Mouse (Mus musculus) heart, adult 18-20 months (tissue): Measurements from ENCODE around the gene Gm17490. TPM values are rescaled to one million over a fixed set of nuclear protein-coding genes. Genes with fewer than 3 reads are reported as not detected.
"Not testable (repeated sequence)": the region's sequence is repeated elsewhere in the genome, so short reads cannot be mapped to it uniquely, and the experiment has no call there.

Source experiments
- DNase-seq, 2 experiments: peaks; one replicate each; pipeline ENCODE4 v3.0.0; 2021 to 2022; ENCODE audit warnings: mixed read lengths in 1 of 2
- total RNA-seq, 2 experiments: library from RNA; stranded (reverse); gene quantifications; 2 replicates each; pipeline ENCODE4 v1.2.3; 2021

The Gm17490 gene
- total RNA-seq, 2 experiments from 2014 or later: not detected

DNA sequence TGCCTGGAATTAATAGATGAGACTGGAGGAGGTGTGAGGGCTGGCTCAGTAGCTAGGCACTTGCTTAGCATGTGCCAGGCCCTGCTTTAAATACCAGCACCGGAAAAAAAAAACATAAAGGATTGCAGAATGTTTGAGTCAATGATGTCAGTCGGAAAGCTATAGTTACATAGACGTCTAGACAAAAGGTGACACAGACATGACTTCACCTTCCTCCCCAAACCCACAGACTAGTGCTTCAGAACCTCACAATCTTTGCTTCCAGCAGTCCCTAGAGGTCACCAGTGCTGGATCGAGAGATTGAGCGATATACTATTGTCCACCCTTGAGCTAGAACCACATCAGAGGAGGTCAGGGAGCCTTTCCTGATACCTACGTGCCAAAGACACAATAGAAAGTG, 9.0 kb upstream of the Gm17490 start:
- DNase-seq: no peak

DNA sequence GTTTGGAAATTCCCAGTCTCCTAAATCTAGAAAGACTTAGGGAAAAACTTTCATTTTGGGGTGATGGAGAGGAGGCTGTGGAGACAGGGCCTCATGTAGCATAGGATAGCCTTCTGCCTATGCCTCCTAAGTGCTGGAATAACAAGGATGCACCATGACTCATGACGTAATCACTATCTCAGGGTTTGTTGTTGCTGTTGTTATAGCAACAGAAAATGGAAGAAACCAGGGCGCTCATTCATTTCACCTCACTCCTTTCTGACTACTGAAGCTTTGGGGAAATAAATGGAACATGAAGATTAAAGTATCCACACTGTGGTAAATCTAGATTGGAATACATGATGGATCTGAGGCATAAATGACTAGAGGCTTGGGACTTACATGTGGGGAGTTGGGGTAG, 2.3 kb downstream of the Gm17490 start:
- DNase-seq: no peak

DNA sequence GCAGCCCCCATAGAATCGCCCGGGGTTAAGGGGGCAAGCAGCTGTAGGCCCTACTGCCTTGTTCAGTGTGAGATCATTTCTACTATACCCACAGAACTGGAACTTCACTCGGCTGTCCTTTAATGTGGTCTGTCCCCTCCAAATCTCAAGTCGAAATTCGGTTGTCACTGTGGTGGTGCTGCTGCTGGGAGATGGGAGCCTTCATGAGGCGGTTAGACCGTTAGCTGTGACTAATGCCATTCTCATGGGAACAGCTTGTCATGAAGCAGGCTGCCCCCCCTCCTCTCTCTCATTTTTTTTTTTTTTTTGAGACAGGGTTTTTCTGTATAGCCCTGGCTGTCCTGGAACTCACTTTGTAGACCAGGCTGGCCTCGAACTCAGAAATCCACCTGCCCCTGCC, 2.9 kb downstream of the Gm17490 start:
- no peak for DNase-seq

DNA sequence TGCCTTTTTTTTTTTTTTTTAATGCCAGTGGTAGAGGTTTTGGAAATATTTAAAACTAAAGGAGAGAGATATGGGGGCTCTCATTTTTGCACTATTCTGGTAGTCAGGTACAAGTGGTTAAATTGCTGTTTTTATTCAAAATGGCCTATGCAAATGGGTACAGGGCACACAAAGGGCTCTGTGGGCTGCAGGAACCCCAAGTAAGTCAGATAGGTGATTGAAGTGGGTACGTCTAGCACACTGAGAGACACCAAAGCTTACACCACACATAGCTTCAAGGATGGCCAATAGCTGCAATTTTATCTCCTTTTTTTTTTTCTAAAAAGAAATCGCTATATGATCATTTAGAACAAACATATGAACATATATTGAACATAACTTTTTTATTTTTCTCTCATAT, 6.5 kb downstream of the Gm17490 start:
- DNase-seq: no peak

DNA sequence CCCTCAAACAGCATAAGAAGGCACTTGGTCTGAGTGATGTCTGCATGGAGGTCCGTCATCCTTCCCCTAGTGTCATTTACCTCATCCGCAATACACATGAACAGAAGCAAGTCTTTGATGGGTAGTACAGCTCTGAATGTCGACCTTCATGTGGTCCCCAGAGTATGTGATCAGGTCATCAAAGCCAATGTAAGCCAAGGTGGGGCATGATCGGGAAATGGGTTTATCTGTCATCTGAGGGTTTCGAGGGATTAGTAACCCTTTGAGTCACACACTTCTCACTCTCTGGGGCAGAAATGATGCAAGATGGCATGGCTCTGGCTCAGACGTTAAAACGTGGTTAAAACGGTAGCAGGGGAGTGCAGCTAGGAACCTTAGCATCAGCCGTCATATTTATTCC, 9.2 kb downstream of the Gm17490 start:
- DNase-seq: no peak

DNA sequence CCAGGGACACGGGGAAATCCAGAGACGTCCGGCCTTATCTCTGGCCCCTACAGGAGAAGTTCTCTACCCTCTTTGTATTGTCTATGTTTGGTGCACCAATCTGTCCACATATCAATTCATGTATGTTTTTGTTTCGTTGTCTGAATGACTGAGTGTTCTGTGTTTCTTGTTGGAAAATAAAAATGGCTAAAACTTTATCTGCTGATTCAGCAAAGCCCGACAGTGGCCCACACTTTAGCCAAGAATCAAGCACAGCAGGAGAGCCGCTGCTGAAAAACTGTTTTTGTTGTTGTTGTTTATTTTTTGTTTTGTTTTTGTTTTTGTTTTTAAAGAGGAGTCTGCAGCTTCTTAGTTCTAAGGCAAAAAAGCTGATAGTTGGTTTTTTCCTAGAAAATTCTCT, 13.1 kb downstream of the Gm17490 start:
- DNase-seq: not testable (repeated sequence)

DNA sequence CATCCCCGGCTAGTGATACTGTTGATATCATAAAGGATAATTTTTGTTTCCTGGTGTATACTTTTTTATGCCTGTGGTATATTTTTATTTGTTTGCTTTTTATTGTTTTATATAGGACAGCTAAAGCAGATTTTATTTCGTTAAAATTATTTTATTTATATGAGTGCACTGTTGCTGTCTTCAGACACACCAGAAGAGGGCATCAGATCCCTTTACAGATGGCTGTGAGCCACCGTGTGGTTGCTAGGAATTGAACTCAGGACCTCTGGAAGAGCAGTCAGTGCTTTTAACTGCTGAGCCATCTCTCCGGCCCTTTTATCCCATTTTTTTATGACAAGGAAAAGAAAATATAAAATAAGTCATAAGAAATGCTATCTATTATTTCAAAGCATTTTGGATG, 19.3 kb downstream of the Gm17490 start:
- not testable (repeated sequence) for DNase-seq

DNA sequence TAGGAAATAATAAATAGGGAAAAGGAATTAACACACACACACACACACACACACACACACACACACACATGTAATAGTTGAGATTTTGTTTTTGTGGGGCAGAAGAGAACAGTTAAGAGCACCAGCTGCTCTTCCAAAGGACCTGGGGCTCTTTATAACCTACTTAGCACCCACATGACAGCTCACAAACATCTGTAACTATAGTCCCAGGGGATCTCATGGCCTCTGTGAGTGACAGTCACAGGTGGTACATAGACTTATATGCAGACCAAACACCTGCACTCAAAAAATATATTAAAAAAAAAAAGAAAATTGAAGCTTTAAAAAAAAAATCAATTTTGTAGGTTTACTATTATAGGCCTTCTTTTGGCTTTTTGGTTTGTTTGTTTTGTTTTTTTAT, 21.2 kb downstream of the Gm17490 start:
- DNase-seq: no peak

DNA sequence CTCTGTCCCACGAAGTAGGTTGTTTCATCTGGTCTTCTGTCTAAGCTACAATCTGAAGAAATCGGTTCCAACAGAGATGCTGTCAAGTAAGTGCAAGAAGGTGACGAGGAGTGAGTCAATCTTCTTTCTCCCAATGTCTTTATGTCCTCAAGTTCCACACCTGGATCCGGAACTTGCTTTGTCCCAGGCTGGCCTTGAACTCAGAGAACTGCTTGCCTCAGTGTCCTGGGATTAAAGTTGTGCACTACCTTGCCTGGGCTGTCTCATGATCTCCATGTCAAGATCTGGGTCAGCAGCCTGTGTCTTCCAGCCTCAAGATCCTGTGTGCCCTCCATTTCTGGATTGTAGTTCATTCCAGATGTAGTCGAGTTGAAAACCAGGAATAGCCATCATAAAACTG, 22.0 kb downstream of the Gm17490 start, which contains the start of gene Rbm17:
TSS of gene Rbm17 (minus strand) at position 101 of the 400 bp plus-strand sequence.
- no peak for DNase-seq

DNA sequence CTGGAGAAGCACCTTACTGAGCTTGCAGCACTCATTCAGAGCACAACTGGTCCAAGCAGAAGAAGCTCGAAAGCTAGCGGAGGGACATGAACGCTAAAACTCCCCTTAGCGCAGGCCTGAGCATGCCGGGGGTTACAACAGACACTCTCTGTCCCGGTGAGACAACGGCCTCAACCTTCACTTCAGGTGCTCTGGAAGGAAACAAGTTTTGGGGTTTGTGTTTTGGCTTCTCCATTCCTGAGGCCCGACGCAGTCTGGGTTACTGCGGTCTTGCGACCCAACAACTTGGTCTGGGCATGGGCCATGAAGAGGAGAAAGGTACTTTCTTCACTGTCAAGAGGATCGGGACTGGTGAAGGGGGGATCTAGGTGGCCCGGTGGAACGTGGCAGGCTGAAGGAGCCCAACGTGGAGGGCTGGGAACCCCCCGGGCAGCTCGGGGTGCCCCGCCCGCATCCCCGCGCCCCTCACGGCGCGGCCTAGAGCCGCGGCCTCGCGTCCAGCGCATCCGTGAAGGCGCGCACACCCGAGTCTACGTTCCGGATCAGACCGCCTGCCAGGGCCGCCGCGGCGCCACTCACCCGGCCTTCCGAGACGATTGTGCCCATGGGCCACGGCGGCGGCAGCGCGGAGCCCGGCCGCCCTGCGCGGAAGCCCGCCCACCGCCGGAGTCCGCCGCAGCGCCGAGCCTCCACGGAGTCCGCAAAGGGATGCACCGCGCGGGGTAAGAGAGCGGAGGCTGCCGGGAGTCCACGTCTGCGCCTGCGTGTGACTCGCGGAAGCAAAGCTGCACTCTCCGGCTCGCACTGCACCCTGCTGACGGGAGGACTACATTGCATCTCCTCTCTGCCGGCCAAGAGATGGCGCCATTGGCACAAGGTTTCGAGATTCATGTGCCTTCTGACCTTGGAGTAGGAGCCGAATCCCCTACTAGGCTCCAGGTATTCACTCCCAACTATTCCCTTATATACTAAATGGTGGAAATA, 23.3 kb downstream of the Gm17490 start:
- peak; percentile 95 to 99 for DNase-seq

DNA sequence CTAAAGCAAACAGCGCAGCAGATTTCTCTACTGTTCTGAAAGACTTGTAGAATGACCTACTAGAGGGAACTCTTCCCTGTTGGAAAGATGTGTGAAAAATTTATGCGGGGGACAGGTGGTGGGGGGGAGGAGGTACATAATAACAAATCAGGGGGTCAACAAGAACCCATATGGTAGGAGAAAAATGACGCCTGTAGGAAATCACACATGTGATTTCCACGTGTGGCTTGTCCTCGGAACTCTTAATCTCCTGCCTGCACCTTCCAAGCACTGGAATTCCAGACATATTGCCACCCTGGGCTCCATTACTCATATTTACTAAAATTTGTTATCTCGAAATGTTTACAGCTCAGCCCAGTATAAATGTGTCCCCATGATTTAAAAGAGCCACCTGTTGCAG, 24.3 kb downstream of the Gm17490 start:
- no peak for DNase-seq

DNA sequence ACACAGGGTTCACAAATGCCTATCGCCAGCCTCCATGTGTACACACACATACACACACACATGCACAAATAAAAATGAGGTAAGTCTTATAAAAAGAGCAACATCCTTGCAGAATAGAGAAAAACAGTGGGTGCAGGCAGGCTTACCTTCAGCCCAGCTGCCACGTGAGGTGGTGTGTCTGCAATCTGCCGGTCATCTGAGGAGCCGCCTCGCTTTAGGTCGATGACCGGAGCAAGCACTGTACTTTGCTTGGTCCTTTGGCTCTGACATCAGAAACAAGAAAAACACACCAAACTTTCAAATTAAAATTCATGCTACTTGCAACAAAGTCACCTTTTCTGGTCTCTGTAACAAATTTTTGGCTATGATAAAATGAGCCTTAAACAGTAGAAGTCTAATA, 28.2 kb downstream of the Gm17490 start:
- DNase-seq: no peak

DNA sequence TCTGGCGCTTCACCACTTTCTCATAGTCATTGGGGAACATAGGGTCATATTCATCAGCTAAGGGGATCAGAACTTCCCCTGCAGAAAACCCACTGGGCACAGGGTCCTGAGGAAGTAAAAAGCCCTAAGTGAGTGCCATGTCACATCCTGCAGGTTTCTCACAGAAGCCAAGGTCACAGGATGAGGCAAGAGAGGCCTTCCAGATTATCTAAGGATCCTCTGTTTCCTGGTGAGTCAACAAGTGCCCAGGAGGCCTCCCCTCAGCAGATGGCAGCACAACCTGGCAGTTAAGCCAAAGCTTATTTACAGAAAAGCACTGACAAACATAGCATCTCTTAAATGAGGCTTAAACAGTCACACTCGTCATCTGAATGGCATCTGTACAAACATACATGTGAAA, 29.4 kb downstream of the Gm17490 start:
- DNase-seq: no peak

DNA sequence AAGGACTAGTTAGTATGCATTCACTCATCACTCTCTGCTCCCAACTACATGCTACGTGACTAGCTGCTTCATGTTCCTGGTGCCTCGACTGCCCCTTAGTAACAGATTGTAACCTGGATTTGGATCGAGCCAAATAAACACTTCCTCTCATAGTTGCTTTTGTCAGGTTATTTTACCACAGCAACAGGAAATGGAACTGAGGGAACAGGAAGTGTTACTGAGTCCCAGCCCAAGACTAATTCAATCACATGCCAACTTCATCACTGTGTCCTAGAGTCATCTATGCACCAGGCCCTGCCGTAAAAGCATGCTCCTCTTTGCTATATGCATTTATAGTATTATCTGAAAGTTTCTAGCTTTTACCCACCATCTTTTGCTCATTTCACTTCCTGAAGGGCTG, 38.1 kb downstream of the Gm17490 start:
- peak in 1 of 2 experiments; percentile 11 for DNase-seq

DNA sequence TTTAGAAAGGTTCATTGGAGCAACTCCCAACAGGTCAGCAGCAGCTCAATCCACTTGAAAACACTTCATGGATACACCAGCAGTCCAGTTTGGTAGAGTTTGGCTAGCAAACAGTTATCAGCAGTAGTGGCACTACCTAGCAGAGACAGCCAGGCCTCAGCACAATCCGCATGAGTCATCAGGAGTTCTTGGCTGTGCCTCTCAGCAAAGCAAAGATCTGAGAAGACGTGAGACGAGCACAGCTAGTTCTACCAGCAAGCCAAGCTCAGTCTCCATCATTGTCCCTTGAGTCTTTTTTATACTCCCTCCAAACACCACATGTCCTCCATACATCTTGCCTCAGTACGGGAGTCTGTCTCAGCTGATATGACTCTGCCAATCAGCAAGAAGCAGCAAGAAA, 46.7 kb downstream of the Gm17490 start:
- DNase-seq: no peak

DNA sequence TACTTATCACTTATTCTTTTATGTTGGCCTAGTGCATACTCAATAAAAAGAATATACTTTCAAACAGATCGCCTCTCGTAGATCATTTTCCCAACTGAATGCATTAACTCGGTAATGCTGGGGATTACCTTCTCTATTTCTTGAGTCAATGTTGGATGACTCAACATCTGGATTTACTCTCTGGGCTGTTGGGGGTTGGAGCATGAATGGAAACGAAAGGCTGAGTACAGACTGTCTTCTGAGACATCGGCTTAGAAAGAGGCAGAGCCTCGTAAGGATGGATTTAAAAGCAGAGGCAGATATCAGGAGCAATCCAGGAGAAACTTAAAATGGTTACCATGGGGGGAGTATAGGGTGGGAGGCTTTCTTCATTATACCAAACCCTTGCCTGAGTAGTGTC, 47.9 kb downstream of the Gm17490 start:
- DNase-seq: no peak

Other genes starting within 250 kb of the Gm17490 start
- gene Pfkfb3, start 72.2 kb downstream of the Gm17490 start, total RNA-seq: 10 to 100 TPM; 11.3 to 23.2 TPM
- 10 to 100 TPM; 56.4 to 64.0 TPM for gene Rbm17, start 22.1 kb downstream of the Gm17490 start, total RNA-seq
- 1 to 10 TPM in 1 of 2 experiments, under 1 TPM in 1; 0.62 to 1.2 TPM for gene Il2ra, start 16.5 kb upstream of the Gm17490 start, total RNA-seq
- 10 to 100 TPM; 29.6 to 30.6 TPM for gene Il15ra, start 79.0 kb upstream of the Gm17490 start, total RNA-seq
- 10 to 100 TPM; 64.8 to 66.2 TPM for gene Fbh1, start 151.3 kb upstream of the Gm17490 start, total RNA-seq
- 10 to 100 TPM; 15.3 to 16.7 TPM for gene Ankrd16, start 151.6 kb upstream of the Gm17490 start, total RNA-seq